Mouse (Mus musculus) embryonic facial prominence, embryonic 12.5 days (tissue): ENCODE results near the gene Vapa. TPM values are rescaled to one million over a fixed set of nuclear protein-coding genes. Genes with fewer than 3 reads are reported as not detected.
"Not testable (repeated sequence)": the region's sequence is repeated elsewhere in the genome, so short reads cannot be mapped to it uniquely, and the experiment has no call there.

Source experiments
- ATAC-seq: fragments of 200-750 bp; cut with Nextera tagmentation; 2 replicates; pipeline ENCODE4 v1.8.0; 2017; ENCODE audit not compliant: insufficient number of reproducible peaks, insufficient read depth, low FRiP score, low TSS enrichment
- H3K27ac ChIP-seq: fragments of 300-500 bp; sonication (generic); 2 replicates; pipeline ENCODE4 v1.5.1; 2016; ENCODE audit warnings: mild to moderate bottlenecking
- H3K27me3 ChIP-seq: fragments of 300-500 bp; sonication (generic); 2 replicates; pipeline ENCODE4 v1.6.1; 2016; ENCODE audit warnings: mild to moderate bottlenecking, moderate library complexity
- H3K36me3 ChIP-seq: fragments of 300-500 bp; sonication (generic); 2 replicates; pipeline ENCODE4 v1.6.1; 2016; ENCODE audit warnings: mild to moderate bottlenecking
- H3K4me1 ChIP-seq: fragments of 300-500 bp; sonication (generic); 2 replicates; pipeline ENCODE4 v1.6.1; 2016
- H3K4me2 ChIP-seq: fragments of 300-500 bp; sonication (generic); replicated peaks from 2 replicates; pipeline ENCODE4 v1.6.1; 2016; ENCODE audit warnings: mild to moderate bottlenecking, moderate library complexity
- H3K4me3 ChIP-seq: fragments of 300-500 bp; sonication (generic); 2 replicates; pipeline ENCODE4 v1.5.1; 2016; ENCODE audit warnings: mild to moderate bottlenecking
- H3K9ac ChIP-seq: fragments of 300-500 bp; sonication (generic); 2 replicates; pipeline ENCODE4 v1.6.1; 2016; ENCODE audit warnings: mild to moderate bottlenecking, moderate library complexity
- H3K9me3 ChIP-seq: fragments of 300-500 bp; sonication (generic); 2 replicates; pipeline ENCODE4 v1.6.1; 2016; ENCODE audit warnings: mild to moderate bottlenecking, moderate library complexity
- WGBS: fragments of 180-500 bp; shearing (Covaris S2); methylation state at CpG from one replicate; pipeline ENCODE4 v1.1.7; 2016; 5-methylcytosine and 5-hydroxymethylcytosine counted together
- polyA plus RNA-seq: library from polyadenylated mRNA; unstranded; fragments of >200 nt; fragmentation: Nextera tagmentation; extraction: Ambion mirVana; gene quantifications from 2 replicates; pipeline ENCODE4 v1.2.1, GENCODE M21; 2016

Vapa gene
- polyA plus RNA-seq, 1 experiment from 2014 or later = 216 TPM

DNA sequence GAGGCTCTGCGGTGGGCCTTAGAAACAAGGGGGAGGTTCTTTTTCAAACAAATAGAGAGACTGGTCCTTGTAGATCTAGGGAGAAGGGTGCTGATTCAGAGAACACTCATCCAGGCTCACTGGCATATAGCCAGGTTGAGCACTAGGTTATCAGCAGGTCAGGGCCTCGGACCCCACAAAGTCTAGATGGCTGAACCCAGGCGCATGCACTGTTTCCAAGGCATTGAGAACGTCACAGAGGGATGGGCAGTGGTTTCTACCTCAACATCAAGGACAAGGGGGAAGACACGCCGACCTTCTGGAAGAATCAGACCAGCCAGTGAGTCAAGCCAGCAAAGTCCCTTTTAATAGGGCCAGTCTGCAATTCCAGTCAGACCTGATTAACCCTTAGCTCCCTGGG is 33.9 kb upstream of the Vapa start:
- Histone ChIP-seq H3K4me2 (no peak overlapping the region), H3K9me3 (no peaks in the 10 kb centered on the region), H3K27me3 (no peaks in the 10 kb centered on the region), H3K4me3 (no peak overlapping the region), H3K27ac (no peak overlapping the region), H3K9ac (no peak overlapping the region), H3K4me1 (peaks cover 17% of the 10 kb centered on the region), H3K36me3 (0 out of 2 replicates have a peak, but pooled peaks cover 6% of the 10 kb centered on the region)
- 82% methylated on average over 6 of the region's 6 CpGs for WGBS
- no peak for ATAC-seq

DNA sequence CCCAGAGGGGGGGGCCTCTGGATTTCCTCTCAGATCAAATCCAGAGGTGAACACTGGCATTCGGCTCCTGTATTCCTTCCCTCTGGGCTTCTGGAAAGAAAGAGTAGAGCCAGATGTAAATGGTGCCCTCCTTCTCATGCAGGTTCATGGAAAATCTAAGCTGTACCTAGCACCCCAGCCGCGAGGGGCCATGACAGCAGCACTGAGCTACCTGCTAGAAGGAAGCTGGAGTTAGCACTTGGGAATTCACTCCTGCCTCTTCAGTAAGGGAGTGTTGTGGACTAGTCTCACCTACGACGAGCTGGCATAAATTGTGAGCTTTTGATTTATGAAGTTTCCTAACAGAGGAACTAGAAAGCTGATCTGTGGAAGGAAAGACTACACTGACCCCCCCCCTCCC is 30.2 kb upstream of the Vapa start:
- H3K36me3 ChIP-seq = no peaks in the 10 kb centered on the region
- no peak overlapping the region for H3K9ac ChIP-seq
- no peak overlapping the region for H3K4me3 ChIP-seq
- no peaks in the 10 kb centered on the region for H3K27me3 ChIP-seq
- 67% methylated on average over 5 of the region's 5 CpGs for WGBS
- no peak overlapping the region for H3K4me2 ChIP-seq
- ATAC-seq = no peak
- H3K4me1 ChIP-seq = peaks cover 18% of the 10 kb centered on the region
- peak overlapping the region; percentile 67; the same call in 1 of the 2 replicates for H3K27ac ChIP-seq
- no peaks in the 10 kb centered on the region for H3K9me3 ChIP-seq

- 24% methylated on average over 10 of the region's 10 CpGs for WGBS
- H3K4me2 ChIP-seq = peak overlapping the region; percentile 23; the same call in 1 of the 2 replicates
- peak overlapping the region; percentile 67; the same call in 1 of the 2 replicates for H3K27ac ChIP-seq
- no peak overlapping the region for H3K4me3 ChIP-seq
- no peaks in the 10 kb centered on the region for H3K36me3 ChIP-seq
- ATAC-seq = no peak
- H3K9ac ChIP-seq = no peak overlapping the region
- H3K4me1 ChIP-seq = peaks cover 18% of the 10 kb centered on the region
- H3K9me3 ChIP-seq = no peaks in the 10 kb centered on the region
- H3K27me3 ChIP-seq = no peaks in the 10 kb centered on the region
These were observed 29.7 kb upstream of the Vapa start for GRCm38 (mm10) chr17:65643051-65643521.

DNA sequence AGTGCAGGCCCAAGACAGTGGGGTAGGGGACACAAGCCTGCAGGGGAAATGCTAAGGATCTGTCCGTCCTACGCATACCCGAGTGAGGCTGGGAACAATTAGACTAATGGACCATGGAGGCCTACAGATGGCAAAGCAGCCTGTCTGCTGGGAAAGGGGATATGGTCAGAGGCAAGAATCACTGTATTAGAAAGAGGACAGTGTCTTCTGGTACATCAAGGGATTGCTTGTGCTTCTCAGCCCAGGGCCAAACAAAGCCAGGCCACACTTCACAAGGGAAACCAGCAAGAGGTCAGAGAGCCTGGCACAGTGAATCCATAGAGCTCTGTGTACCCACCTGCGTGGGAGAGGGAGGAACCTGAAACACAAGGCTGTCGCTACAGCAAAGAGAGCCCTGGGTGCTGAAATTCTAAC is 29.2 kb upstream of the Vapa start:
- no peak for ATAC-seq
- H3K4me2 ChIP-seq = 0 out of 2 replicates have a peak overlapping the region, but pooled peaks have one; percentile 23

GRCm38 (mm10) chr17:65641734-65642218 is 28.4 kb upstream of the Vapa start, which contains the start of gene Txndc2:
Gene Txndc2, minus strand, starts transcription at chr17:65642168.
- no peak within 1 kb of the TSS; the same call in 1 of the 2 replicates for H3K27ac ChIP-seq

More for the DNA sequence above, 29.2 kb upstream of the Vapa start:
- 15% methylated on average over 5 of the region's 5 CpGs for WGBS
- H3K9me3 ChIP-seq = no peaks in the 10 kb centered on the region
- H3K4me3 ChIP-seq = no peak overlapping the region
- peaks cover 18% of the 10 kb centered on the region for H3K4me1 ChIP-seq
- no peak overlapping the region for H3K9ac ChIP-seq
- H3K27ac ChIP-seq = no peak overlapping the region
- H3K27me3 ChIP-seq = no peaks in the 10 kb centered on the region
- H3K36me3 ChIP-seq = no peaks in the 10 kb centered on the region

DNA sequence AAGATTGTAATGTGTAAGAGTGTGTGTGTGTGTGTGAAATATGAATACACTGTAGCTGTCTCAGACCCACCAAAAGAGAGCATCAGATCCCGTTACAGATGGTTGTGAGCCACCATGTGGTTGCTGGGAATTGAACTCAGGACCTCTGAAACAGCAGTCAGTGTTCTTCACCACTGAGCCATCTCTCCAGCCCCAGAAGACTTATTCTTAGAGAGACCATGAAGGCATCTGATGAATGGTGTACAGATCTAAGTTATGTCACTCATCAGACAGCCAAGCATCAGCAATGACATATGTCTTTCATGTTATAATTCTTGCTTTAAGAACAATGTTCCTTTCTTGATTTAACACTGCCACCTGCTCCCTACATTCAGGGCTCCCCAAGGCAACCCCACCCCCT is 25.8 kb upstream of the Vapa start:
- Histone ChIP-seq H3K4me1 (peaks cover 18% of the 10 kb centered on the region), H3K4me3 (no peak overlapping the region), H3K4me2 (no peak overlapping the region), H3K9me3 (no peaks in the 10 kb centered on the region), H3K27ac (no peak overlapping the region), H3K27me3 (no peaks in the 10 kb centered on the region), H3K36me3 (no peaks in the 10 kb centered on the region), H3K9ac (no peak overlapping the region)
- no peak for ATAC-seq
- 81% methylated on average over 1 of the region's 1 CpGs for WGBS

More at GRCm38 (mm10) chr17:65641734-65642218, 28.4 kb upstream of the Vapa start, which contains the start of gene Txndc2:
- no peaks in the 10 kb centered on the region for H3K27me3 ChIP-seq
- no peaks in the 10 kb centered on the region for H3K36me3 ChIP-seq
- H3K4me3 ChIP-seq = no peak within 1 kb of the TSS
- H3K9me3 ChIP-seq = no peaks in the 10 kb centered on the region
- H3K9ac ChIP-seq = no peak within 1 kb of the TSS
- 84% methylated on average over 11 of the region's 11 CpGs for WGBS
- peaks cover 18% of the 10 kb centered on the region for H3K4me1 ChIP-seq
- no peak for ATAC-seq
- peak within 1 kb of the TSS; percentile 23; the same call in 1 of the 2 replicates for H3K4me2 ChIP-seq

DNA sequence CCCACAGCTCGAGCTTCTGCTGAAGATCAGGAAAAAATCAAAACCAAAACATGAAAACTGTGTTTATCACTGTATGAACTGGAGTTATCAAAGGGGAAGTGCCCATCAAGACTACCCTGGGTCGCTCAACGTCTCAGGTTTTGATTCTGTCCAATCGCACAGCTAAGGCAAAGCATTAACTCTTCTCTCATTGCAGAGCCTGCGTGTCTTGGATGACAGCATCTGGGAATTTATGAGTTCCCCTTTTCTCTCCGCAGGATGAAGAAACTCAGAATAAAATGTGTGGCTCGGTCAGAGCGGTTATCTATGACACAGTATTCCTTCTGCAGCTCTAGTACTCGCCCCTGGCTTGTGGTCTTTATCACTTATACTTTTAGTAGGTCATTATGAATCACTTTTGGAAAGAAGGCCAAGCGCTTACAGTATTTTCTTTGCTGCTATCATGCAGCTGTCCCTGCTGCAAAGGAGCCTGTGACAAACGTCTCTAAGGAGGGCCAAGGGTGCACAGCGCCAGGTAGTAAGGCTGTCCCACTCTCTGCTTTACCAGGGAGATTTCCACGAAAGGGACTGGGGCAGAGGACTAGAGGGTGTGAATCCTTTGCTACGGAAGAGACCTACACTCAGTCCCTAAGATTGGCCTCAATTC is 22.5 kb upstream of the Vapa start:
- WGBS = 83% methylated on average over 14 of the region's 14 CpGs
- no peaks in the 10 kb centered on the region for H3K27me3 ChIP-seq
- no peak overlapping the region for H3K4me3 ChIP-seq

DNA sequence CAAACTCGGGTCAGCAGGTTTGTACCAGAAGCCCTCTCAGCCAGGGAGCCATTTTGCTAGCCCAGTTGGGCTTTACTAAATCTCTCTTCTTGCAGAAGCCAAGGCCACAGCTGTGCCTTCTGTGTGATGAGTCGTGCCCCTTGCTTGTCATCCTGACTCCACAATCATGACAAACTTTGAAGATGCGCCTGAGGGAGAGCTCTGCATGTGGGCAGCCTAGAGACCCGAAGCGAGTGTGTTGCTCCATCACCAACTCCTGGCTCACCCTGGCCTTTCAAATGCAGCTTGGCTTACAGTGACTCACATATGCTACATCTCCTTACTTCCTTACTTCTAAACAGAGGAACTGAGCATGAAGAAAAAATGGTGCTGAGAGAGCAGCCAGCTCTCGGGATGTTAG is 16.6 kb upstream of the Vapa start:
- WGBS = 78% methylated on average over 6 of the region's 6 CpGs
- H3K4me3 ChIP-seq = no peak overlapping the region
- no peaks in the 10 kb centered on the region for H3K36me3 ChIP-seq
- H3K9me3 ChIP-seq = no peaks in the 10 kb centered on the region
- H3K27ac ChIP-seq = no peak overlapping the region
- no peaks in the 10 kb centered on the region for H3K4me1 ChIP-seq
- no peak for ATAC-seq
- H3K4me2 ChIP-seq = no peak overlapping the region
- H3K27me3 ChIP-seq = no peaks in the 10 kb centered on the region
- no peak overlapping the region for H3K9ac ChIP-seq

More for the DNA sequence above, 22.5 kb upstream of the Vapa start:
- H3K4me2 ChIP-seq = no peak overlapping the region
- no peaks in the 10 kb centered on the region for H3K4me1 ChIP-seq
- H3K9me3 ChIP-seq = no peaks in the 10 kb centered on the region
- no peak overlapping the region for H3K9ac ChIP-seq
- no peaks in the 10 kb centered on the region for H3K36me3 ChIP-seq
- no peak overlapping the region for H3K27ac ChIP-seq
- ATAC-seq = no peak

- ATAC-seq, H3K4me3 ChIP-seq, H3K4me1 ChIP-seq, H3K27me3 ChIP-seq, H3K9ac ChIP-seq, H3K36me3 ChIP-seq, H3K9me3 ChIP-seq, H3K27ac ChIP-seq, H3K4me2 ChIP-seq: not testable (repeated sequence)
- WGBS = 83% methylated on average over 13 of the region's 13 CpGs
These were observed 15.6 kb upstream of the Vapa start for GRCm38 (mm10) chr17:65628823-65629532.

GRCm38 (mm10) chr17:65626301-65626700 is 12.9 kb upstream of the Vapa start:
- ATAC-seq = no peak
- Histone ChIP-seq H3K4me3 (no peak overlapping the region), H3K27ac (no peak overlapping the region), H3K4me1 (no peaks in the 10 kb centered on the region), H3K36me3 (no peaks in the 10 kb centered on the region), H3K4me2 (no peak overlapping the region), H3K9ac (no peak overlapping the region), H3K27me3 (no peaks in the 10 kb centered on the region), H3K9me3 (no peaks in the 10 kb centered on the region)
- 90% methylated on average over 6 of the region's 6 CpGs for WGBS

- no peaks in the 10 kb centered on the region for H3K9me3 ChIP-seq
- no peak overlapping the region for H3K27ac ChIP-seq
- H3K4me3 ChIP-seq = no peak overlapping the region
- no peaks in the 10 kb centered on the region for H3K4me1 ChIP-seq
- H3K9ac ChIP-seq = no peak overlapping the region
- H3K36me3 ChIP-seq = no peaks in the 10 kb centered on the region
- no peak for ATAC-seq
- 86% methylated on average over 6 of the region's 6 CpGs for WGBS
- no peak overlapping the region for H3K4me2 ChIP-seq
- no peaks in the 10 kb centered on the region for H3K27me3 ChIP-seq
These were observed 12.2 kb upstream of the Vapa start for GRCm38 (mm10) chr17:65625563-65625962.

- no peak overlapping the region for H3K4me3 ChIP-seq
- H3K27me3 ChIP-seq = no peaks in the 10 kb centered on the region
- no peak for ATAC-seq
- no peaks in the 10 kb centered on the region for H3K36me3 ChIP-seq
- H3K9me3 ChIP-seq = no peaks in the 10 kb centered on the region
- no peak overlapping the region for H3K27ac ChIP-seq
- no peak overlapping the region for H3K9ac ChIP-seq
- no peak overlapping the region for H3K4me2 ChIP-seq
- H3K4me1 ChIP-seq = no peaks in the 10 kb centered on the region
These were observed 9.8 kb upstream of the Vapa start for GRCm38 (mm10) chr17:65623130-65623529.
